Mouse (Mus musculus): ENCODE measurements at regions not wholly inside any gene's neighbourhood (a gene's known extent, or its start where the extent isn't known, plus 50 kb on each side); places are given as distances from the start of the nearest gene placed in this dataset.
"Not testable (repeated sequence)": the region's sequence is repeated elsewhere in the genome, so short reads cannot be mapped to it uniquely, and the experiment has no call there.

- ChIA-PET CTCF (no interaction called here), POLR2A (no interaction called here)
Measured at GRCm38 (mm10) chr11:10276224-10276623, 837.8 kb upstream of the Vwc2 start.

GRCm38 (mm10) chr11:10283553-10283952 lies 830.5 kb upstream of the Vwc2 start:
- POLR2A ChIA-PET, result no interaction called here
- CTCF ChIA-PET, result no interaction called here

GRCm38 (mm10) chr11:10291996-10292395 lies 822.0 kb upstream of the Vwc2 start:
- POLR2A ChIA-PET, result no interaction called here
- CTCF ChIA-PET, result no interaction called here

GRCm38 (mm10) chr11:10309023-10309720 lies 804.9 kb upstream of the Vwc2 start:
- ChIA-PET CTCF (no interaction called here), POLR2A (no interaction called here)

GRCm38 (mm10) chr11:10317427-10317826 lies 796.6 kb upstream of the Vwc2 start:
- POLR2A ChIA-PET, result no interaction called here
- CTCF ChIA-PET, result no interaction called here

DNA sequence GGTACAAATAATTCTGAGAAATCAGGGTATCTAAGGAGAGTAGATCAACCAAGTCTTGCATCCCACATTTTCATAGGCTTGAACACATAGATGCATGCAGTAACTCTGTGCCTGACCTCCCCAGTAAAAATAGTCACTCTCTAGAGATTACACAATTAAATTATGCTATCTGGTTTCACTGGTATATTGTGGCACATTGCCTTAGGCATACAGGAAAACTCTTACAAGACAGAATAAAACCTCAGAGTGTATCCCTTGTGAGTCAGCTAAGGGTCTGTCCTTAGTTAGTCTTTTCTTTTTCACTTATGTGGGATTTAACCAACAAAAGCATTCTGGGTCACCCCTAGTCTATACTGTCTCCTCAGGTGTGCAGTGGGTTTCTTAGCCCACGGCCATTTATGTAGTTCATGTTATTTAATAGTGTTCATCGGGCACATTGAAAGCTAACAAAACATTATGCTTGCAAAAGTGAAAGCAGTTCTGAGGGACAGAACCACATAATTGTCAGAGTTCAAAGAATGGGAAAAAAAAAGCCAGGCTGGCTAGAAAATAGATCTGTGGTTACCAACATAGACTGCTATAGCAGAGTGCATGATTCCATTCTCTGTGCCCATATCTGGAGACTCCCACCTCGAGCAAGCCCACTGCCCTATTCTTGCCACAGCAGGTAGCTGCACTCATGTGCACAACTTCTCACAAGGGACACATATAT lies 795.8 kb upstream of the Vwc2 start:
- CTCF ChIA-PET, result no interaction called here
- POLR2A ChIA-PET, result no interaction called here

GRCm38 (mm10) chr11:10330253-10330652 lies 783.8 kb upstream of the Vwc2 start:
- POLR2A ChIA-PET, CTCF ChIA-PET: not testable (repeated sequence)

DNA sequence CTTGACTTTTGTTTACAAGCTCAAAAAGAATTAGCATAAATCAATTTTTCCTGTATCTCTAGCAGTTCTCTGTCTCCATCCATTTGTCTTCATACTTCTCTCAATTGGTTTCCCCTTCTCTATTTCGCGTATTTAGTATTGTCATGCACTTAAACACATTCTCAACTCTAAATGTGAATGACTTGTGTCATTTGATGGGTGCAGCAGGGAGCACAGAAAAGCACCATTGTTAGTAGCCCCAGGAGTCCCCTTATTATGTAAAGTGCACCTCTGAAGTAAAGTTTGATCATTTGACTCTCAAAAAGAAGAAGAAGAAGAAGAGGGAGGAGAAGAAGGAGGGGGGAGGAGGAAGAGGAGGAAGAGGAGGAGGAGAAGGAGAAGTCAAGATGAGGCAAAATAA lies 776.2 kb upstream of the Vwc2 start:
- ChIA-PET CTCF (no interaction called here), POLR2A (interaction anchor here in 1 of 4 experiments (1.2 kb wide), 1 partner anchor 17 kb away, joined by 3 read pairs; no protein-coding TSS in a partner anchor)

- ChIA-PET CTCF (no interaction called here), POLR2A (no interaction called here)
Measured at GRCm38 (mm10) chr11:10372340-10372739, 741.7 kb upstream of the Vwc2 start.
